Mouse (Mus musculus) heart, embryonic 15.5 days (tissue): ENCODE measurements at regions not wholly inside any gene's neighbourhood (a gene's known extent, or its start where the extent isn't known, plus 50 kb on each side); places are given as distances from the start of the nearest gene placed in this dataset.

Experiments
- ATAC-seq: fragments of 200-750 bp; cut with Nextera tagmentation; replicated peaks from 2 replicates; pipeline ENCODE4 v1.8.0; 2017; ENCODE audit warnings: low read depth, moderate TSS enrichment; ENCODE audit not compliant: insufficient number of reproducible peaks, insufficient read depth, low FRiP score
- H3K27ac ChIP-seq: fragments of 300-500 bp; sonication (generic); 2 replicates; pipeline ENCODE4 v1.5.1; 2015; ENCODE audit warnings: mild to moderate bottlenecking, inconsistent platforms
- H3K27me3 ChIP-seq: fragments of 300-500 bp; sonication (generic); 2 replicates; pipeline ENCODE4 v1.6.1; 2015; ENCODE audit warnings: inconsistent platforms
- H3K36me3 ChIP-seq: fragments of 300-500 bp; sonication (generic); 2 replicates; pipeline ENCODE4 v1.6.1; 2015; ENCODE audit warnings: mild to moderate bottlenecking, inconsistent platforms
- H3K4me1 ChIP-seq: fragments of 300-500 bp; sonication (generic); replicated peaks from 2 replicates; pipeline ENCODE4 v1.6.1; 2015; ENCODE audit warnings: inconsistent platforms
- H3K4me2 ChIP-seq: fragments of 300-500 bp; sonication (generic); 2 replicates; pipeline ENCODE4 v1.6.1; 2015; ENCODE audit warnings: inconsistent platforms, mild to moderate bottlenecking, moderate library complexity
- H3K4me3 ChIP-seq: fragments of 300-500 bp; sonication (generic); 2 replicates; pipeline ENCODE4 v1.5.1; 2015; ENCODE audit warnings: mild to moderate bottlenecking, inconsistent platforms
- H3K9ac ChIP-seq: fragments of 300-500 bp; sonication (generic); 2 replicates; pipeline ENCODE4 v1.6.1; 2015; ENCODE audit warnings: mild to moderate bottlenecking, inconsistent platforms
- H3K9me3 ChIP-seq: fragments of 300-500 bp; sonication (generic); replicated peaks from 2 replicates; pipeline ENCODE4 v1.6.1; 2016; ENCODE audit warnings: inconsistent platforms
- WGBS: fragments of 180-500 bp; shearing (Covaris S2); methylation state at CpG from one replicate; pipeline ENCODE4 v1.1.7; 2015; ENCODE audit warnings: mixed read lengths; 5-methylcytosine and 5-hydroxymethylcytosine counted together

DNA sequence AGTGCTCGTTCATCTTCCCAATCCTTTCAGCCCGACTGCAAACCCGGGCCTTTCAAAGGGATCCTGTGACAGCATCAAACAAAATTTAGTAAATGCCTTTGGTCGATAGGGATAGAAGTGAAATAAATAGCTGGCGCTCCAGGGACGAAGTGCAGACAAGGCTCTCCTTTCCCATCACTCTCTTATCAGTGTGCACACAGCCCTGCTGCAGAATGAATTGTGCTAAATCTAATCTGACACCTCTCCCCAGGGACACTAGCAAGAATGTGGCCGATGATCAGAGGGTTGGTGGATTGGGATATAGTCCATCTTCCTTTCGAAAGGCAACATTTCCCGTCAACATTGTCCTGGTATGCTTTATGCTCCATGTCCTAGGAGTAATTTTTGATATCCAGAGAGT lies 1372.9 kb upstream of the Tenm4 start:
- H3K9ac ChIP-seq, result no peak overlapping the region
- ATAC-seq, result 0 out of 2 replicates have a peak, but pooled peaks have one; percentile 53
- 0 out of 2 replicates have a peak overlapping the region, but pooled peaks have one; percentile 15 for H3K4me2 ChIP-seq
- H3K9me3 ChIP-seq, result no peaks in the 10 kb centered on the region
- H3K4me1 ChIP-seq, result peaks cover 5% of the 10 kb centered on the region
- no peaks in the 10 kb centered on the region for H3K36me3 ChIP-seq
- no peaks in the 10 kb centered on the region for H3K27me3 ChIP-seq
- no peak overlapping the region for H3K27ac ChIP-seq
- 20% methylated on average over 9 of the region's 9 CpGs for WGBS
- no peak overlapping the region for H3K4me3 ChIP-seq

DNA sequence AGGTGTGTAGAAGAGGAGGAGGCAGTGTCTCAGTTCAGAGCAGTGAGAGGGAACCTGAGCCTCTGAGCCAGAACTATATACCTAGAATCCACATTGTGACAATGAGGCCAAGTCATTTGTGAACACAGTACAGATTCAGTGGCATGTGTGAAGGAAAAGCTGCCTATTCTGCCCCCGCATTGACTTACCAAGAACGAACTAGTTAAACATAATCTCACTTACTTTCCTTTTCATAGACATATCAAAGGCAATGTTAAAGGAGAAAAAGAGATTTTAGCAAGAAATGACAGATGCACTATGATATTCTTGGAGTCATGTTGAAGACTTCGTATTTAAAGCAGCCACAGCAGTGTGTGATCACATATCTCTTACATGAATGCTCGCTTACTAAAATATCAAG lies 1329.8 kb upstream of the Tenm4 start:
- ATAC-seq, result no peak
- H3K36me3 ChIP-seq, result no peaks in the 10 kb centered on the region

DNA sequence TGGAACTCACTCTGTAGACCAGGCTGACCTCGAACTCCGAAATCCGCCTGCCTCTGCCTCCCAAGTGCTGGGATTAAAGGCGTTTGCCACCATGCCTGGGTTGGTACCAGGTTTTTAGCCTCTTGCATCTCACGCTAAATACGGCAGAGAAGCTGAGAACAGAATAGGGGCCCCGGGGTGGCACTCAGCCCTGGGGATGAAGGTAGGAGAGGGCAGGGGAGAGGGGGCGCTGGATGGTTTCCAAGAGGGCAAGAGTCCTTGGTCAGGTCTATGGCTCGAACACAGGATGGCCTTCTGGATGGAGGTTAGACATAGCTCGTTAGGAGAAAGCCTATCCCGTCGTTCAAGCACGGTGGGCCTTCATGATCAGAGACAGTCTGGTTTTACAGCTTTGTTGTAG lies 1319.7 kb upstream of the Tenm4 start:
- no peak for ATAC-seq
- 83% methylated on average over 13 of the region's 13 CpGs for WGBS
- Histone ChIP-seq H3K4me3 (no peak overlapping the region), H3K9ac (no peak overlapping the region), H3K36me3 (no peaks in the 10 kb centered on the region), H3K27me3 (no peaks in the 10 kb centered on the region), H3K4me1 (no peaks in the 10 kb centered on the region), H3K27ac (no peak overlapping the region), H3K9me3 (no peaks in the 10 kb centered on the region), H3K4me2 (no peak overlapping the region)

More for the DNA sequence above, 1329.8 kb upstream of the Tenm4 start:
- H3K27ac ChIP-seq, result no peak overlapping the region
- no peaks in the 10 kb centered on the region for H3K4me1 ChIP-seq
- no peak overlapping the region for H3K9ac ChIP-seq
- no peak overlapping the region for H3K4me2 ChIP-seq
- H3K4me3 ChIP-seq, result no peak overlapping the region
- no peaks in the 10 kb centered on the region for H3K27me3 ChIP-seq
- H3K9me3 ChIP-seq, result no peaks in the 10 kb centered on the region
- 85% methylated on average over 4 of the region's 4 CpGs for WGBS

DNA sequence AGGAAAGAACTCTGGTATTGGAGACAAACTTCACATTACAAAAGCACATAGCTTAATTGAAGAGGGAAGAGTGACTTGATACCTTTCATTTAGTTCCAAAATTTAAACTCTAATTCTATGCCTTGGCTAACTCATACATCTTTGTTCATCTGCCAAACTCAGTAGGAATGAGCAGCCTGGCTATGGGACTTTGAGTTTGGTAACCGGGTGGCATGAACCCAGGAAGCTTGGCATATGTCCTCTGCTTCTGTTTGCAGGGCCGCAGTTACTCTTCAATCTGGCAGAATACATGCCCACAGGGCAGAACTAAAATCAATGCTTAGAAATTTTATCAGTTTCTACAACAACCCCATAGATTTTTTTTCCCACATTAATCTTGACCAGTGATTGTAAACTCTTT lies 1314.4 kb upstream of the Tenm4 start:
- no peak overlapping the region for H3K9ac ChIP-seq
- H3K9me3 ChIP-seq, result no peaks in the 10 kb centered on the region
- H3K4me1 ChIP-seq, result no peaks in the 10 kb centered on the region
- no peaks in the 10 kb centered on the region for H3K36me3 ChIP-seq
- no peaks in the 10 kb centered on the region for H3K27me3 ChIP-seq
- no peak overlapping the region for H3K4me2 ChIP-seq
- 76% methylated on average over 2 of the region's 2 CpGs for WGBS
- no peak for ATAC-seq
- no peak overlapping the region for H3K4me3 ChIP-seq
- H3K27ac ChIP-seq, result no peak overlapping the region

DNA sequence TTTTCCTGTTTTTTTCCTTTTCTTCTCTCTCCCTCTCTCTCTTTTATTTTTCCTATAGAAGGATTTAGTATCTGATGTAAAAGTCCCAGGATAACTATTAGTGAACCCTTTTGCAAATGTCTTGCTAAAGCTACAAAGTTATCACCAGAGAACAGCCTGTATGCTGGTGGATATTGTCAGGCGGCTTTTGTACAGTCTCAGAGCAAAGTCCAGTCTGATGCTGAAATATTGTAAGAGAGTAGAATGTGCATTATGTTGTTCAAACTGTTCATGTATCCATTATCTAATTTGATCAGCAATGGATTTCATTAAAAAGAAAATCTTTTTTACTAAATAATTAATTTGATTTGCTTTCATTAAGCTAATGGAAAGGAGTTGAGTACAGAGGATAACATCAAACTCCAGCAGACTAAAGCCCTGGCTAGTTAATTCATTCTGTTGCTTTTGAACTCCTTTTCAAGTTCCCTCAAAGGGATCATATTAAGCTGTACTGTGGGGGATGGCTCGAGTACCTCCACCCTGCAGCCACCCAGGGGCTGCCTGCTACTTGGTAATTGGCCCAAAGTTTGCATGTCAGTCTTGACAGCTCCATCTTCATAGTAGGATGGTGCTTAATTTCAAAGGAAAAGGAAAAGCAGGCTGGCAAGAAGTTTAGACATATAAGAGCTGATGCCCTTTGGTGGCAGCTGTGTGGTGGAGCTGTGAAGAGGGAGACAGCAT lies 1280.2 kb upstream of the Tenm4 start:
- 59% methylated on average over 2 of the region's 2 CpGs for WGBS
- no peaks in the 10 kb centered on the region for H3K27me3 ChIP-seq
- ATAC-seq, result no peak

DNA sequence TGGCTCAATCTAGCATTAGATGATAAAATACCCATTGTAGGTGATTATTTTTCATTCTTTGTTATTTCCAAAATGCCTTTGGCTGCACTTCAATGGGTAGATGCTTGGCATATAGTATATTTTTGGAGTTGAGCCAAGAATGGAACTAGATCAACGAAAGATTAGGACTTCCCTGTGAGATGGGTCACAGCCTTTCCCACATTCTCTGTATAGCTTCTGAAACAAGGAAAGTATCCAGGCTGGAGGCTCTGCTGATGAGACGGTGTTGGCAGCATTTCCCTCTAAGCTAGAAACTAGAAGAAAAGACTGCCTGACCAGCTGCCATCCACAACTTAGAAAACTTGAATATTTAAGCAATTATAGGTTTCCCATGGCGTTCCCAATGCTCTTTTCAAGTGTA lies 1273.0 kb upstream of the Tenm4 start:
- WGBS, result 56% methylated on average over 3 of the region's 3 CpGs
- Histone ChIP-seq H3K4me1 (no peaks in the 10 kb centered on the region), H3K4me3 (no peak overlapping the region), H3K27me3 (no peaks in the 10 kb centered on the region), H3K9ac (no peak overlapping the region), H3K9me3 (no peaks in the 10 kb centered on the region), H3K27ac (no peak overlapping the region), H3K4me2 (no peak overlapping the region), H3K36me3 (no peaks in the 10 kb centered on the region)
- ATAC-seq, result no peak

More for the DNA sequence above, 1280.2 kb upstream of the Tenm4 start:
- Histone ChIP-seq H3K9ac (no peak overlapping the region), H3K4me3 (no peak overlapping the region), H3K9me3 (no peaks in the 10 kb centered on the region), H3K4me1 (no peaks in the 10 kb centered on the region), H3K27ac (no peak overlapping the region), H3K36me3 (no peaks in the 10 kb centered on the region), H3K4me2 (no peak overlapping the region)

DNA sequence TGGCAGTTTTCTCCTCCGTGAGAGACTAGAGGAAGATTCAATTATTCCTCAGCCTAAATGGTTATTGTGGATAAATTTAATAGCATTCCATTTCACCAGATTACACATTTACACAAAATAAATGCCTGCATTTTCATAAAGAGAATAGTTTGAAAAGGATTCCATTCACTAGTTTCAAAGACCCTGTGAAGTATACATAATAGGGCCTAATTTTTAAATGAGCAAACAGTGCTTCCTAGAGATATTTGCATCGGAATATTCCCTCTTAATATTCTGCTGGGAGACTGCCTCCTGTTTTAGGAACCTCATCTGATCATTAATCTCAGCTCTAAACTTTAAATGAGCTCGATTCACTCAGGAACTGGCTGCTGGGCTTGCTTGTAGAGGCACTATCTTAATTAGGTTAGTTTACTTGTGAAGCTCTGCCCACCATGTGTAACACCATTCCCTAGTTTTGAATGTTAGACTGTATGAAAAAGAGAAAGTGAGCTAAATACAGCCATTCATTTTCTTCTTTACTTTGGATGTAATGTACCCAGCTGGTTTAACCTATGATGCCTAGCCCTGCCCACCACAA lies 1244.4 kb upstream of the Tenm4 start:
- no peak overlapping the region for H3K27ac ChIP-seq
- H3K4me1 ChIP-seq, result no peaks in the 10 kb centered on the region
- H3K4me2 ChIP-seq, result no peak overlapping the region
- no peak overlapping the region for H3K4me3 ChIP-seq
- no peaks in the 10 kb centered on the region for H3K27me3 ChIP-seq
- H3K9ac ChIP-seq, result no peak overlapping the region
- no peak for ATAC-seq
- no peaks in the 10 kb centered on the region for H3K9me3 ChIP-seq
- H3K36me3 ChIP-seq, result no peaks in the 10 kb centered on the region
- WGBS, result 61% methylated on average over 3 of the region's 3 CpGs

DNA sequence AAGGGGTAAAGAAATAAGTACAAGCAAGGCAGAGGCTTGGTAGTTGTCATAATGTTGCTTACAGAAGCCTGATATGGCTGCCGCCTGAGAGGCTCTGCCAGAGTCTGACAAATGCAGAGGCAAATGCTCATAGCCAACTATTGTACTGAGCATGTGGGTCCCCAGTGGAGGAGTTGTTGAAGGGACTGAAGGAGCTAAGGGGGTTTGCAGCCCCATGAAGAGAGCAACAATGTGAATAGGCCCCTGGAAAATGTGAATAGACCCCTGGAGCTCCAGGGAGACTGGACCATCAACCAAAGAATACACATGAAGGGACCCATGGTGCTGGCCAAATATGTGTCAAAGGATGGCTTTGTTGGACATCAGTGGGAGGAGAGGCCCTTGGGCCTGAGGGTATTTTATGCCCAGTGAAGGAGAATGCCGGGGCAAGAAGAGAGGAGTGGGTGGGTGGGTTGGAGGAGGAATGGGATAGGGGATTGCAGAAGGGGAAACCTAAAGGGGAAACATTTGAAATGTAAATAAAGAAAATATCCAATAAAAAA lies 1207.2 kb upstream of the Tenm4 start:
- Histone ChIP-seq H3K4me1 (no peaks in the 10 kb centered on the region), H3K27me3 (no peaks in the 10 kb centered on the region), H3K4me3 (no peak overlapping the region), H3K27ac (no peak overlapping the region), H3K4me2 (no peak overlapping the region), H3K9me3 (no peaks in the 10 kb centered on the region), H3K36me3 (no peaks in the 10 kb centered on the region), H3K9ac (no peak overlapping the region)
- no peak for ATAC-seq
- WGBS, result 70% methylated on average over 2 of the region's 2 CpGs

DNA sequence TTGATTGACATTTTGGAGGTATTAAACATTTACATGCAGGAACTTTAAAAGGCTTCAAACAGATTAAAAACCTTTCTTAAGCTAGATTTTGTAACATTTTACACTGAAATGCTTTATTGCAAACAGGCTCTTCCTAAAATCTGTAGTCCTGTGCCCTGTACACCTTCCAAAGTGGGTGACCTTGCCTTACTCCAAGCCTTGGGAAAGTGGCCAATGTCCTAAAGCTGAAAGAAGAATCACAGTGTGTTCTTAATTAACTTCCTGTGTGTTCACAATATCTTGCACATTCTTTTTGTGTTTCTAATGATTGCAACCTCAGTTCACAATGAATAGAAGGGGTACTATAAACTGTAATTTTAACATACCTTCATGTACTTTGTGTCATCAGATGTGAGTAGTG lies 1203.4 kb upstream of the Tenm4 start:
- no peak overlapping the region for H3K9ac ChIP-seq
- no peaks in the 10 kb centered on the region for H3K36me3 ChIP-seq
- ATAC-seq, result no peak
- H3K4me2 ChIP-seq, result no peak overlapping the region
- H3K4me1 ChIP-seq, result no peaks in the 10 kb centered on the region
- H3K27ac ChIP-seq, result no peak overlapping the region
- no peaks in the 10 kb centered on the region for H3K27me3 ChIP-seq
- H3K4me3 ChIP-seq, result no peak overlapping the region
- H3K9me3 ChIP-seq, result no peaks in the 10 kb centered on the region

DNA sequence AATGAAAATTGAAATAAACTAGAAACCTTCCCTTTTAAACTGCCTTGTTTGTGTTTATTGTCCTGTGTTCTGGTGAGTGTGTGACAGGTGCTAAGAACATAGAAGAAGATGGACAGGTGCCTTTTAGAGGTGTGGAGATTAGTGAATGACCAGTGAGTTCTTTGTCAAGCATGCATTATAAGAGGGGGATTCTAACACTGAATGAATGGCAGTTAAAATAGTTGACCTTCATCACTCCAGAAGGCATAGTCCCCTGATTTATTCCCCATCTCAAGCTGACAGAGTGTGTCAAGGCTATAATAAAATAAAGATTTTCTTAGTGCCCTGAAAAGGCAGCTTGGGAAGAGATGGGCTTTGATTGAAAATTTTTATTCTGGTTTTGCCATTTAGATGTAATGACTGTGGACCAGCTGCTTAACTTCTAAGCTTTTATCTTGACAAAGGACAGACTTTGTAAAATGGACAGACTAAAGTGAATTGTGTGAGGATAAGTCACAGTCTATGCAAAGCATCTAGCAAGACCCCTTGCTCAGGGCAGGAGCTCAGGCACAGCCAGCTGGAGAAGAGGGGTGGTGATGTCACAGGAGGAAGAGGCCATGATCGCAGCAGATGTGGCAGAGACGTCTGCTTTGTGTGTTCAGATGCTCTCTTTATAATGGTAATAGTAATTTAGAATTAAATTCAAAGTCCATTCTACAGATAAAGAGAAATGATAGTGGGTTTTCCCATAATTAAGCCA lies 1195.8 kb upstream of the Tenm4 start:
- no peaks in the 10 kb centered on the region for H3K27me3 ChIP-seq
- H3K36me3 ChIP-seq, result no peaks in the 10 kb centered on the region
- H3K4me2 ChIP-seq, result no peak overlapping the region
- no peak for ATAC-seq
- H3K4me3 ChIP-seq, result no peak overlapping the region
- H3K9me3 ChIP-seq, result no peaks in the 10 kb centered on the region
- no peaks in the 10 kb centered on the region for H3K4me1 ChIP-seq
- no peak overlapping the region for H3K9ac ChIP-seq
- WGBS, result 57% methylated on average over 2 of the region's 2 CpGs
- H3K27ac ChIP-seq, result no peak overlapping the region

DNA sequence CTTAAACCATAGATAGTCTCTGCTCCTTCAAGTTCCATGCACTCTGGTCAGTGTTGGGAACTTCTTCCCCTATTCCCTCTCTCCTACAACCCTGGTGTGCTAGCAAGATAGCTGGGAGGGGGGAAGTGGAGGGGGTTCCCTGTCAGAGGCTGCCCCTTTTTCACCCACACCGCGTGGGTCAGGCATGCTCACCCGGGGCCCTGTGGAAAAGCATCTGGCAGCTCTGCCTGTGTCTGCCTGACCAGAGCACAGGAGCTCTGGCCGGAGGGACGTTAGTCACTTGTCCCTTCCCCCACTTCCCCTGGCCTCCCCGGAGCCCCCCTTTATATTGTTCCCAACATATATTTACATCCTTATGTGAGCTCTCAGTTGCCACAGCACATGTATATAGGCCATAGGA lies 1174.8 kb upstream of the Tenm4 start:
- Histone ChIP-seq H3K9ac (no peak overlapping the region), H3K4me3 (no peak overlapping the region), H3K27ac (no peak overlapping the region), H3K4me1 (no peaks in the 10 kb centered on the region), H3K9me3 (no peaks in the 10 kb centered on the region), H3K4me2 (no peak overlapping the region), H3K36me3 (no peaks in the 10 kb centered on the region), H3K27me3 (no peaks in the 10 kb centered on the region)
- WGBS, result 64% methylated on average over 6 of the region's 6 CpGs
- ATAC-seq, result no peak
